Mouse (Mus musculus) lung, embryonic 14.5 days (tissue): ENCODE results near the gene Pbx2. TPM values are rescaled to one million over a fixed set of nuclear protein-coding genes. Genes with fewer than 3 reads are reported as not detected.

Experiments
- ATAC-seq: fragments of 200-750 bp; cut with Nextera tagmentation; 2 replicates; pipeline ENCODE4 v1.8.0; 2017; ENCODE audit warnings: mild to moderate bottlenecking, moderate TSS enrichment, moderate library complexity; ENCODE audit not compliant: insufficient read depth
- DNase-seq: peaks from one replicate; pipeline ENCODE4 v3.0.0-alpha.2; 2015
- H3K27ac ChIP-seq: fragments of 300-500 bp; sonication (generic); 2 replicates; pipeline ENCODE4 v1.5.1; 2014; ENCODE audit warnings: low read depth, mild to moderate bottlenecking, moderate library complexity
- H3K27me3 ChIP-seq: fragments of 300-500 bp; sonication (generic); 2 replicates; pipeline ENCODE4 v1.6.1; 2014; ENCODE audit warnings: low read length, control low read depth; ENCODE audit not compliant: insufficient read depth
- H3K36me3 ChIP-seq: fragments of 300-500 bp; sonication (generic); 2 replicates; pipeline ENCODE4 v1.6.1; 2014; ENCODE audit warnings: control low read depth; ENCODE audit not compliant: insufficient read depth
- H3K4me1 ChIP-seq: fragments of 300-500 bp; sonication (generic); 2 replicates; pipeline ENCODE4 v1.6.1; 2014; ENCODE audit warnings: antibody characterized with exemption, control low read depth; ENCODE audit not compliant: insufficient read depth
- H3K4me2 ChIP-seq: fragments of 300-500 bp; sonication (generic); 2 replicates; pipeline ENCODE4 v1.6.1; 2014; ENCODE audit warnings: mild to moderate bottlenecking
- H3K4me3 ChIP-seq: fragments of 300-500 bp; sonication (generic); 2 replicates; pipeline ENCODE4 v1.5.1; 2014; ENCODE audit warnings: low read depth, low read length
- H3K9ac ChIP-seq: fragments of 300-500 bp; sonication (generic); 2 replicates; pipeline ENCODE4 v1.6.1; 2014
- H3K9me3 ChIP-seq: fragments of 300-500 bp; sonication (generic); 2 replicates; pipeline ENCODE4 v1.6.1; 2016; ENCODE audit warnings: low read depth, low read length, control low read depth
- CTCF ChIP-seq: IDR thresholded peaks from 2 replicates; pipeline ENCODE4 v1.5.1; 2016; ENCODE audit warnings: antibody characterized with exemption, low read depth
- WGBS: fragments of 180-500 bp; shearing (Covaris S2); extraction: QIAGEN DNeasy Blood & Tissue Kit; methylation state at CpG from one replicate; pipeline ENCODE4 v1.1.7; 2014; 5-methylcytosine and 5-hydroxymethylcytosine counted together
- polyA plus RNA-seq: library from polyadenylated mRNA; unstranded; fragments of >200 nt; fragmentation: Nextera tagmentation; extraction: Ambion mirVana; gene quantifications from 2 replicates; pipeline ENCODE4 v1.2.1, GENCODE M21; 2014

Pbx2 gene
- polyA plus RNA-seq, 1 experiment from 2014 or later = 10.4 TPM

DNA sequence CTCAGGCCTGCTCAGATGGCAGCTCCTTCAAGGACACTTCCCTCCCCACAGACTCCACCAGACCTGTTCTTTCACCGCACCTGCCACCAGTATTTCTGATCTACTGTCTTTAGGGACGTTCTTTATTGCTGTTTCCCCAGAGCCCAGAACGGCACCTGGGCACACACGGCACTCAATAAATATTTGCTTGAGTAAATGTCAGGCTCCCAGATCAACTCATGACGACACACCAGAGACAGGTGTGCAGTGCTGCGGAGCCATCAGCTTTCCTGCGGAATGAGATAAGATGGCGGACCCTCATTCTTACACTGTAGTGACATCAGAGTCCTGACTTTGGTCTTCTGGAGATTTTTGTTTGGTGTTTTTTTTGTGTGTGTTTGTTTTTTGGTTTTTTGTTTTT is 29.9 kb downstream of the Pbx2 start:
- no peak overlapping the region for H3K4me3 ChIP-seq
- DNase-seq (no peak), ATAC-seq (no peak)
- H3K4me1 ChIP-seq = peaks cover under 1% of the 10 kb centered on the region; the same call in 1 of the 2 replicates
- 73% methylated on average over 8 of the region's 8 CpGs for WGBS
- no peak overlapping the region for H3K9ac ChIP-seq
- TF ChIP-seq CTCF = no peak
- H3K27ac ChIP-seq = peak overlapping the region; percentile 27; the same call in 1 of the 2 replicates
- H3K27me3 ChIP-seq = no peaks in the 10 kb centered on the region
- peaks cover 19% of the 10 kb centered on the region; the same call in 1 of the 2 replicates for H3K36me3 ChIP-seq
- H3K9me3 ChIP-seq = no peaks in the 10 kb centered on the region
- H3K4me2 ChIP-seq = no peak overlapping the region

DNA sequence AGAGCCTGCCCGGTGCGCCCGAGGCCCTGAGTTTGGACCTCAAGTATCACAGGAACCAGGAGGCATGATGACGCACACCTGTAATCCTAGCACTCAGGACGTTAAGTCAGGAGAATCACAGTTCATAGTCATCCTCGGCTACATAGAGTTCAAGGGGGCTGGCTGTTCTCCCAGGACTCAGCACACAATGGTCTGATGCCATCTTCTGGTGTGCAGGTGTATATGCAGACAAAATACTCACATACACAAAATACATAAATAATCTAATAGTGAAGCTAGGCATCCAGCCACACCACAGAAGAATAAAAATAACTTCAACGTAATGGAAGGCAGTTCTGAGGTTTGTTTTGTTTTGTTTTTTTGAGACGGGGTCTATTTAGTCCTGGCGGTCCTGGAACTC is 32.1 kb downstream of the Pbx2 start:
- H3K9me3 ChIP-seq = no peaks in the 10 kb centered on the region
- WGBS = 84% methylated on average over 9 of the region's 9 CpGs
- H3K27me3 ChIP-seq = no peaks in the 10 kb centered on the region
- ATAC-seq (no peak), DNase-seq (no peak)
- H3K4me1 ChIP-seq = peaks cover 6% of the 10 kb centered on the region; the same call in 1 of the 2 replicates
- H3K9ac ChIP-seq = no peak overlapping the region
- peak; percentile 40; the same call in 1 of the 2 replicates for TF ChIP-seq CTCF
- H3K4me3 ChIP-seq = no peak overlapping the region
- no peak overlapping the region for H3K4me2 ChIP-seq
- peaks cover 19% of the 10 kb centered on the region; the same call in 1 of the 2 replicates for H3K36me3 ChIP-seq
- H3K27ac ChIP-seq = no peak overlapping the region

DNA sequence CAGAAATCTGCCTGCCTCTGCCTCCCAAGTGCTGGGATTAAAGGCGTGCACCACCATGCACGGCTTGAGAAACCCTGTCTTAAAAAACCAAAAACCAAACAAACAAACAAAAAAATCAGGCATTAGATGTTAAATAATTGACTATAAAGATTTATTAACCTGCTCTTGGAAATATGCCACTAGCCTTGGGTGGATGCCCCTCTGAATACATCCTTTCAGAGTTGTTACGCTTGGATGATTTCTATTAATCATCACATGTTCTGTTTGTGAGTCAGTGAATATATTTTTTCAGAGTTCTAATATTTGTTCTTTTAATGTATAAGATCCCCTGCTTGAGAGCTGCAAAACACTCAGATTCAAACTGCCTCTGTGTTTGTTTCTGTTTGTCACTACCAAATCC is 33.9 kb downstream of the Pbx2 start:
- no peak overlapping the region for H3K27ac ChIP-seq
- no peak overlapping the region for H3K4me3 ChIP-seq
- peaks cover 19% of the 10 kb centered on the region; the same call in 1 of the 2 replicates for H3K36me3 ChIP-seq
- H3K4me1 ChIP-seq = peaks cover 12% of the 10 kb centered on the region; the same call in 1 of the 2 replicates
- 86% methylated on average over 3 of the region's 3 CpGs for WGBS
- DNase-seq = no peak
- peaks cover 11% of the 10 kb centered on the region for H3K27me3 ChIP-seq
- no peak for ATAC-seq
- no peak for TF ChIP-seq CTCF
- H3K9ac ChIP-seq = no peak overlapping the region
- H3K4me2 ChIP-seq = no peak overlapping the region
- H3K9me3 ChIP-seq = no peaks in the 10 kb centered on the region

DNA sequence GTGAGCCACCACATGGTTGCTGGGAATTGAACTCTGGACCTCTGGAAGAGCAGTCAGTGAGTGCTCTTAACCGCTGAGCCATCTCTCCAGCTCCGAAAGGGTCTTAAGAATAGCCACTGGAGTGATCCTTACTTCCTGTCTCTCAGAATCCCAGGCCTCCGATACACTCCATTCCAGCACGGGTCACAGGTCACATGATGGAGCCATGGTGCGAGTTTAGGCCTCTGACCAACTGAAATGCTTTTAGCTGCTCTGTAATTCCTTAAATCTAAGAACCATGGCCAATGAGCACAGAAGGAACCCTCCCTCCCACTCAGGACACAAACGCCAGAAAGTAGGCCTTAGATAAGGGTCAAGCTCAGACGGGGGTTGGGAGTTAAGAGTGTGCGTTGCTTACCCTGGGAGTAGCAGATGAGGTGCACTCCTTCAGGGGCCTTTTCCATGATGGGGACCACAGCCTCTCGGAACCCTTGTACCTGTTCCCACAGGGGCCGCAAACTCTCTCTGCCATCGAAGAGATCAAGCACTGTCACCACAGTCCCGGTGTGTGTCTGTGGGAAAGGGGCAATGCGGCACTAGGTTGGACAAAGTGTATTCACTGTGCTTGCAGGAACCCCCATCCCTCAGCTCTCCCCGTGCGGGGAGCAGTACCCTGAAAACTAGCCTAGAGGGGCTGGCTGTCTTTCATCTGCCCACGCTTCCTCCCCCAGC is 35.2 kb downstream of the Pbx2 start:
- WGBS = 44% methylated on average over 16 of the region's 16 CpGs
- ATAC-seq = no peak
- peak overlapping the region; percentile 76; the same call in 1 of the 2 replicates for H3K27ac ChIP-seq

DNA sequence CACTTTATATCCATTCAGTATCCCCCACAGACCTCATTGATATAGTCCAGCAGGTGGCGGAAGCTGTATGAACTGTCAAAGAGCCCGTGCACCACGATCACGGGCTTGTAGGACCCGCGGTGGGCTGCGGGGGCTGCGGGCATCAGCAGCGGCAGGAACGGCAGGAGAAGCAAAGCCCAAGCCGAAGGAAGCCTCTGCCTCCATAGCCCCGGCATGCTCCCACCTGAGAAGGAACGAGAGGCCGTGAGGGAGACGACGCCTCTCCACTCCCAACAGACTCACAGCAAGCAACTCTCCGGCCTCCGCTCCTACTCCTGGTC is 35.7 kb downstream of the Pbx2 start:
- under 1% methylated on average over 18 of the region's 18 CpGs for WGBS
- ATAC-seq (peak; percentile 18), DNase-seq (peak; percentile 76)
- peaks cover 12% of the 10 kb centered on the region; the same call in 1 of the 2 replicates for H3K36me3 ChIP-seq
- H3K4me3 ChIP-seq = peak overlapping the region; percentile 69
- TF ChIP-seq CTCF = peak; percentile 69
- no peaks in the 10 kb centered on the region for H3K9me3 ChIP-seq
- peaks cover 16% of the 10 kb centered on the region; the same call in 1 of the 2 replicates for H3K4me1 ChIP-seq
- H3K27me3 ChIP-seq = peaks cover 29% of the 10 kb centered on the region
- H3K27ac ChIP-seq = peak overlapping the region; percentile 76
- peak overlapping the region; percentile 73 for H3K9ac ChIP-seq
- H3K4me2 ChIP-seq = peak overlapping the region; percentile 92

More for the DNA sequence above, 35.2 kb downstream of the Pbx2 start:
- Histone ChIP-seq H3K27me3 (peaks cover 24% of the 10 kb centered on the region), H3K4me3 (peak overlapping the region; percentile 69), H3K9ac (peak overlapping the region; percentile 73), H3K4me1 (peaks cover 16% of the 10 kb centered on the region; the same call in 1 of the 2 replicates), H3K4me2 (peak overlapping the region; percentile 92), H3K9me3 (no peaks in the 10 kb centered on the region), H3K36me3 (peaks cover 12% of the 10 kb centered on the region; the same call in 1 of the 2 replicates)
- DNase-seq = no peak
- TF ChIP-seq CTCF = no peak

DNA sequence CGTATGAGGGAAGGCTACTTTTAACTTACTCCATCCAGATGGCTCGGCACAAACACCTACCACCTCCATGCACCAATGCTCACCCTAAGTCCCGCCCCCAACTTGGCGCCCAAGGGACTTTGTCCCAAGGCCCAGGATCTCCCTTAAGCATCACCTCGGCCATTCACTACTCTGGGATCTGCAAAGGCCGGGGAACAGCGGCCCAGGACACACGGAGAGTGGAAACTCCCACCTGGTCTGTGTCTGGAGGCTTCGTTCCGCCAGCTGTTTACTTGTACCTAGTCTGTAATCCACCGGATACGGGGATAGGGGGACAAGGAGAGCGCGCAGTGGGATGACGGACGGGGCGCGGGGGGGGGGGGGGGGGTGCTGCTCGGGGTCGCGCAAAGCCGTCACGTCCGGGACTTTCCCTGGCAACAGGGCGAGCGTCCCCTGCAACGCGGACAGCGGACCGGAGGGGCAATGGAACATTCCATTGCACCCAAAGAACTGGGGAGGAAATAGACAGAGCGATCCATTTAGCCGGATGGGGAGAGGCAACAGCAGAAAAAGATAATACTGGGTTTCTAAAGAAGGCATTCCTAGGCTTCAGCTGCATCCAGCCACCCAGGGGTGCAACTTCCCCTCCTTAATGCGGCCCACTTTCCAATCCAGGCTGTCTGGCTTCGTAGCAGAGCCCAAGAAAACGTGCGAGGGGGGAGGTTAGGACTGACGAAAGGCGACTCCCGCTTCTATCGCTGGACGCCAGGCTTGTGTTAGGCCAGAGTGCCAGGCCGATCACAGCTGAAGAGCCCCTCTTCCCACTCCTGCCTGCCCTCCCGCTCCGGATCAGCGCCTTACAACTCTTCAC is 36.3 kb downstream of the Pbx2 start:
- Histone ChIP-seq H3K36me3 (peaks cover 9% of the 10 kb centered on the region; the same call in 1 of the 2 replicates), H3K27ac (peak overlapping the region; percentile 95), H3K4me3 (peak overlapping the region; percentile 69), H3K27me3 (peaks cover 35% of the 10 kb centered on the region), H3K4me2 (peak overlapping the region; percentile 92), H3K4me1 (peaks cover 16% of the 10 kb centered on the region; the same call in 1 of the 2 replicates), H3K9ac (peak overlapping the region; percentile 73), H3K9me3 (no peaks in the 10 kb centered on the region)
- peak; percentile 80 for ATAC-seq
- no peak for TF ChIP-seq CTCF
- peak; percentile 94 for DNase-seq
- under 1% methylated on average over 40 of the region's 45 CpGs for WGBS
